Mouse (Mus musculus) lung, postnatal 0 days (tissue): ENCODE measurements at regions not wholly inside any gene's neighbourhood (a gene's known extent, or its start where the extent isn't known, plus 50 kb on each side); places are given as distances from the start of the nearest gene placed in this dataset.

ENCODE experiments used
- CTCF ChIP-seq: IDR thresholded peaks from 2 replicates; pipeline ENCODE4 v1.5.1; 2016; ENCODE audit warnings: antibody characterized with exemption, mild to moderate bottlenecking
- EP300 ChIP-seq: IDR thresholded peaks from 2 replicates; pipeline ENCODE4 v1.6.1; 2016; ENCODE audit warnings: antibody characterized with exemption, mild to moderate bottlenecking, control low read depth

GRCm38 (mm10) chr9:74023922-74024321 is 55.2 kb upstream of the Unc13c start:
- TF ChIP-seq CTCF (no peak; the same call in 1 of the 2 replicates), EP300 (no peak)
